In genomic region chr2:103547132-103547531, GRCm38 (mm10) we compare ENCODE assay signal across 7 mouse cellular contexts. TPM values are rescaled to one million over a fixed set of nuclear protein-coding genes. Genes with fewer than 3 reads are reported as not detected.
DNase-seq lines count a peak whose midpoint lies in the region; ATAC-seq and TF ChIP-seq lines count a peak whose summit lies in the region.

No protein-coding gene starts in this region.

- no peaks in the 10 kb centered on the region for H3K27me3 ChIP-seq in CH12.LX (replicated peaks)
- H3K27me3 ChIP-seq in kidney, postnatal 0 days (ENCODE audit: insufficient read depth, low read length) = no peaks in the 10 kb centered on the region
- no peaks in the 10 kb centered on the region for H3K27me3 ChIP-seq in lung, embryonic 14.5 days (ENCODE audit: insufficient read depth, low read length)

- no peaks in the 10 kb centered on the region for H3K79me2 ChIP-seq in CH12.LX (replicated peaks; ENCODE audit: control insufficient read depth, extremely low read depth, insufficient read depth, poor library complexity, severe bottlenecking)

- no peaks in the 10 kb centered on the region for H3K9me3 ChIP-seq in CH12.LX (replicated peaks; ENCODE audit: low read length)
- H3K9me3 ChIP-seq in kidney, postnatal 0 days (replicated peaks; ENCODE audit: low read length) = no peaks in the 10 kb centered on the region
- H3K9me3 ChIP-seq in lung, embryonic 14.5 days (ENCODE audit: low read depth, low read length) = no peaks in the 10 kb centered on the region

- peak; percentile 94 for TF ChIP-seq RAD21 in CH12.LX (IDR thresholded peaks at IDR 0.05; ENCODE audit: low read depth, low read length)

- no peaks in the 10 kb centered on the region for H3K36me3 ChIP-seq in CH12.LX (replicated peaks in 1 of 2; ENCODE audit: control insufficient read depth in 1 of 2, insufficient read depth in 1 of 2, low read length in 1 of 2)
- H3K36me3 ChIP-seq in kidney, postnatal 0 days (ENCODE audit: insufficient read depth, low read length) = no peaks in the 10 kb centered on the region
- no peaks in the 10 kb centered on the region for H3K36me3 ChIP-seq in lung, embryonic 14.5 days (ENCODE audit: insufficient read depth)

- H3K9ac ChIP-seq in CH12.LX (ENCODE audit: insufficient read depth, low read depth) = no peak overlapping the region
- no peak overlapping the region for H3K9ac ChIP-seq in kidney, postnatal 0 days (ENCODE audit: low read depth, low read length)
- no peak overlapping the region for H3K9ac ChIP-seq in lung, embryonic 14.5 days

- no peak for TF ChIP-seq POLR2A in CH12.LX (IDR thresholded peaks at IDR 0.05; ENCODE audit: low read depth, low read length)
- TF ChIP-seq POLR2A in brain, embryonic 14.5 days (IDR thresholded peaks at IDR 0.05; ENCODE audit: borderline replicate concordance, extremely low read depth, insufficient read depth, insufficient read length, poor library complexity, severe bottlenecking) = no peak

- dilution Hi-C loops in CH12.LX (cut with MboI; ENCODE audit: extremely low pct_ligation_motif_present, extremely low pct_unique_long_range_greater_than_20kb, low sequenced_read_pairs) = no loop called here

- H3K4me1 ChIP-seq in CH12.LX (ENCODE audit: control insufficient read depth in 1 of 2, insufficient read depth in 2 of 2) = no peaks in the 10 kb centered on the region
- no peaks in the 10 kb centered on the region for H3K4me1 ChIP-seq in kidney, postnatal 0 days (replicated peaks; ENCODE audit: insufficient read depth, low read length)
- H3K4me1 ChIP-seq in lung, embryonic 14.5 days (ENCODE audit: insufficient read depth) = no peaks in the 10 kb centered on the region

- no peak overlapping the region for H3K4me3 ChIP-seq in CH12.LX (replicated peaks in 1 of 3; ENCODE audit: low read depth in 2 of 3, low read length in 2 of 3, poor library complexity in 1 of 3)
- H3K4me3 ChIP-seq in kidney, postnatal 0 days (replicated peaks; ENCODE audit: low read depth, low read length) = no peak overlapping the region
- no peak overlapping the region for H3K4me3 ChIP-seq in lung, embryonic 14.5 days (ENCODE audit: low read depth, low read length)

- TF ChIP-seq EP300 in CH12.LX (IDR thresholded peaks at IDR 0.05; ENCODE audit: low read length) = no peak

- no peak overlapping the region for H3K4me2 ChIP-seq in CH12.LX (ENCODE audit: insufficient read depth, low read depth, poor library complexity, severe bottlenecking)
- no peak overlapping the region for H3K4me2 ChIP-seq in kidney, postnatal 0 days (ENCODE audit: low read length)
- no peak overlapping the region for H3K4me2 ChIP-seq in lung, embryonic 14.5 days

- 5% methylated on average over 2 of the region's 2 CpGs for WGBS in kidney, postnatal 0 days
- WGBS in lung, embryonic 14.5 days = 10% methylated on average over 2 of the region's 2 CpGs

- ATAC-seq in erythroblast, adult 5-6 weeks (replicated peaks; ENCODE audit: low FRiP score, poor library complexity, severe bottlenecking) = peak; percentile 94
- ATAC-seq in kidney, postnatal 0 days (replicated peaks; ENCODE audit: low FRiP score, low read depth) = 0 out of 2 replicates have a peak, but pooled peaks have one; percentile 43
- no peak for ATAC-seq in lung, embryonic 14.5 days (ENCODE audit: insufficient read depth)

- no peak overlapping the region for H3K27ac ChIP-seq in CH12.LX (ENCODE audit: insufficient read depth, low read depth)
- H3K27ac ChIP-seq in kidney, postnatal 0 days = no peak overlapping the region
- no peak overlapping the region for H3K27ac ChIP-seq in lung, embryonic 14.5 days (ENCODE audit: low read depth)

- peak; percentile 84 to 87 for DNase-seq in B cell, adult 2 months
- peak; percentile 86 for DNase-seq in CH12.LX (ENCODE audit: extremely low read depth)
- peak; percentile 50 for DNase-seq in brain, embryonic 14.5 days (ENCODE audit: low read depth)
- peak; percentile 81 for DNase-seq in kidney, postnatal 0 days (ENCODE audit: low spot score)
- DNase-seq in lung, embryonic 14.5 days = peak; percentile 83
- peak; percentile 14 to 38 for DNase-seq in right cerebral cortex, postnatal 36 days (ENCODE audit: low spot score in 2 of 2)

- in situ Hi-C loops in CH12.LX (cut with MboI; ENCODE audit: low pct_ligation_motif_present, low pct_unique_long_range_greater_than_20kb, low sequenced_read_pairs) = loop anchor here (5.0 kb wide), 1 partner anchor 95 kb away; no protein-coding TSS in a partner anchor

- TF ChIP-seq CTCF in CH12.LX (conservative IDR thresholded peaks at IDR 0.05 in 1 of 2, IDR thresholded peaks at IDR 0.05 in 1 of 2; ENCODE audit: low read depth in 2 of 2, low read length in 2 of 2) = peak; percentile 80 to 100
- TF ChIP-seq CTCF in brain, embryonic 14.5 days (IDR thresholded peaks at IDR 0.05; ENCODE audit: borderline replicate concordance, extremely low read depth, insufficient read depth, insufficient read length) = peak; percentile 71
- TF ChIP-seq CTCF in kidney, postnatal 0 days (IDR thresholded peaks at IDR 0.05; ENCODE audit: low read depth) = peak; percentile 99
- TF ChIP-seq CTCF in lung, embryonic 14.5 days (IDR thresholded peaks at IDR 0.05; ENCODE audit: low read depth) = peak; percentile 97

TF ChIP-seq in CH12.LX, 34 proteins besides CTCF, POLR2A, EP300 and RAD21:
- TF ChIP-seq ZC3H11A (IDR thresholded peaks at IDR 0.05; ENCODE audit: low read depth, low read length) = peak; percentile 98
- 0 out of 2 replicates have a peak, but pooled peaks have one; percentile 10 for TF ChIP-seq ZNF384 (IDR thresholded peaks at IDR 0.05; ENCODE audit: low read depth, low read length)
- no peak for TF ChIP-seq POLR2AphosphoS2 (IDR thresholded peaks at IDR 0.05; ENCODE audit: low read depth, low read length)
- 0 out of 2 replicates have a peak, but pooled peaks have one; percentile 33 for TF ChIP-seq JUND (conservative IDR thresholded peaks at IDR 0.05; ENCODE audit: low read depth, low read length)
- no peak for TF ChIP-seq E2F4 (IDR thresholded peaks at IDR 0.05; ENCODE audit: insufficient replicate concordance, low read depth, low read length)
- TF ChIP-seq NELFE (IDR thresholded peaks at IDR 0.05; ENCODE audit: low read depth, low read length) = peak; percentile 90; the same call in 1 of the 2 replicates
- TF ChIP-seq SIN3A (IDR thresholded peaks at IDR 0.05; ENCODE audit: low read length) = peak; percentile 45; the same call in 1 of the 2 replicates
- TF ChIP-seq MXI1 (IDR thresholded peaks at IDR 0.05; ENCODE audit: low read depth, low read length) = no peak
- no peak for TF ChIP-seq MEF2A (IDR thresholded peaks at IDR 0.05; ENCODE audit: borderline replicate concordance, low read depth, low read length)
- TF ChIP-seq IRF4 (IDR thresholded peaks at IDR 0.05; ENCODE audit: low read depth, low read length) = 0 out of 2 replicates have a peak, but pooled peaks have one; percentile 17
- no peak for TF ChIP-seq CHD2 (IDR thresholded peaks at IDR 0.05; ENCODE audit: low read length)
- TF ChIP-seq SMC3 (IDR thresholded peaks at IDR 0.05; ENCODE audit: low read depth, low read length) = peak; percentile 100
- 0 out of 2 replicates have a peak, but pooled peaks have one; percentile 24 for TF ChIP-seq NRF1 (IDR thresholded peaks at IDR 0.05; ENCODE audit: low read depth, low read length)

RNA-seq across cellular contexts. Expression of gene Abtb2, which starts 19.0 kb away (rescaled TPM):
- total RNA-seq in CH12.LX (2012; rRNA removed) (6.3 and 7.7 TPM in 2 replicates), CH12.LX (2014; rRNA removed) (2.4 and 2.9 TPM in 2 replicates)
- 3.8 and 3.9 TPM in 2 replicates for polyA plus RNA-seq in CH12.LX (2012; ENCODE audit: insufficient read length, low read depth)
- polyA plus RNA-seq in brain, embryonic 14.5 days (2012; rRNA removed) = 14.3 and 16.7 TPM in 2 replicates
- 0.38 TPM in 1 of 2 replicates, not detected in the other for total RNA-seq in erythroblast, adult 5-6 weeks (2015; ENCODE audit: low replicate concordance)
- 1.7 and 4.0 TPM in 2 replicates for total RNA-seq in erythroblast, adult 5-6 weeks (2017; ENCODE audit: low replicate concordance)
- 5.2 and 5.6 TPM in 2 replicates for polyA plus RNA-seq in kidney, postnatal 0 days (2015; fragmentation: Nextera tagmentation; extraction: Ambion mirVana)
- 6.5 and 8.0 TPM in 2 replicates for polyA plus RNA-seq in lung, embryonic 14.5 days (2014; fragmentation: Nextera tagmentation; extraction: Ambion mirVana)

Comparison
In these comparisons a context has a peak if more than half of its experiments do, and no peak if none do; other contexts are left out.
1. DNase-seq: peak in every context shown above with its lines; median percentile 86 in CH12.LX; 86 in B cell, adult 2 months; 83 in lung, embryonic 14.5 days; 81 in kidney, postnatal 0 days; 50 in brain, embryonic 14.5 days; 26 in right cerebral cortex, postnatal 36 days.